Mouse (Mus musculus): ENCODE measurements at regions not wholly inside any gene's neighbourhood (a gene's known extent, or its start where the extent isn't known, plus 50 kb on each side); places are given as distances from the start of the nearest gene placed in this dataset.

- DNase-seq (ENCODE audit: low read depth, low spot score) = no peak
Observed at GRCm38 (mm10) chr1:194878440-194878839, 60.2 kb upstream of the Cd34 start.

- DNase-seq (ENCODE audit: low read depth, low spot score) = peak; percentile 49
Observed at GRCm38 (mm10) chr1:194879324-194880233, 59.0 kb upstream of the Cd34 start.

- DNase-seq (ENCODE audit: low read depth, low spot score) = no peak
Observed at GRCm38 (mm10) chr1:194881556-194882223, 56.9 kb upstream of the Cd34 start.

GRCm38 (mm10) chr1:194885071-194885686 is 53.4 kb upstream of the Cd34 start:
- DNase-seq (ENCODE audit: low read depth, low spot score) = peak; percentile 26

- DNase-seq (ENCODE audit: low read depth, low spot score) = no peak
Observed at GRCm38 (mm10) chr1:194885687-194886077, 52.9 kb upstream of the Cd34 start.

All from brain, embryonic 18.5 days (tissue).